Mouse (Mus musculus) liver, postnatal 0 days (tissue): Measurements from ENCODE around the gene Cdk14.

Experiments
- CTCF ChIP-seq: sonication (generic); IDR thresholded peaks from 2 replicates; pipeline ENCODE4 v1.5.1; 2016; ENCODE audit warnings: antibody characterized with exemption, low read depth
- EP300 ChIP-seq: IDR thresholded peaks from 2 replicates; pipeline ENCODE4 v1.6.1; 2016; ENCODE audit warnings: antibody characterized with exemption, low read depth, mild to moderate bottlenecking

- TF ChIP-seq CTCF (no peak), EP300 (no peak)
Observed at GRCm38 (mm10) chr5:5134905-5135511, 285.1 kb downstream of the Cdk14 start.
